Mouse (Mus musculus) thymus, postnatal 0 days (tissue): ENCODE measurements around the gene E2f4. TPM values are rescaled to one million over a fixed set of nuclear protein-coding genes. Genes with fewer than 3 reads are reported as not detected.

Source experiments
- DNase-seq: peaks from one replicate; pipeline ENCODE4 v3.0.0-alpha.2; 2015; ENCODE audit warnings: low spot score
- polyA plus RNA-seq: library from polyadenylated mRNA; unstranded; fragments of >200 nt; fragmentation: Nextera tagmentation; extraction: Ambion mirVana; gene quantifications from 2 replicates; pipeline ENCODE4 v1.2.1, GENCODE M21; 2015

The E2f4 gene
- 81.7 and 103 TPM in 2 replicates for polyA plus RNA-seq

DNA sequence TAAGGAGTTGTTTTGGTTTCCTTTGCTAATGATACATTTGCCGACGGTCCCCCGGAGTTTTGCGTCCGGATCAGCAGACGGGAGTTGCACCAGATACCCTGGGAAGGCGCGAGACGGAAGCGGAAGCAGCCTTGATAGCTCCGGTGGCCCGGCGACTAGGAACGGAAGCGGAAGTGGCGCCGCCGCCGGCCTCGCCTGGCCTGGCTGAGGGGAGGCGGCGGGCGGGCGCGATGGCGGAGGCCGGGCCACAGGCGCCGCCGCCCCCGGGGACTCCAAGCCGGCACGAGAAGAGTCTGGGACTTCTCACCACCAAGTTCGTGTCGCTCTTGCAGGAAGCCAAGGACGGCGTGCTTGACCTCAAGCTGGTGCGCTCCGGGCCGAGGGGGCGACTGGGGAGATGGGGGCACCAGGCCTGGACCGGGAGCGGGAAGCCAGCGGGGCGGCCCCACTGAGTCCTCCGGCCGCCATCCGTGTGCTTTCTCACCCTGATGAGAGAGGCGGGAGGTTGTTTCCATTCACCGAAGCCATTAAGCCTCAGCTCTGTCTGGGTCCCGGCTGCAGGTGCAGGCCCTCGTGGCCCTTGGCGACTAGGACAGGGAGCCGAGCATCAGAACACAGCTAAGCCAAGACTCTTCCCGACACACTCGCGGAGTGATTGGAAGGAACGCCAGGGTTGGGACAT is at the start of gene E2f4:
Gene E2f4 (plus strand): TSS at position 153 of the 682 bp plus-strand sequence.
- DNase-seq = peak; percentile 91

DNA sequence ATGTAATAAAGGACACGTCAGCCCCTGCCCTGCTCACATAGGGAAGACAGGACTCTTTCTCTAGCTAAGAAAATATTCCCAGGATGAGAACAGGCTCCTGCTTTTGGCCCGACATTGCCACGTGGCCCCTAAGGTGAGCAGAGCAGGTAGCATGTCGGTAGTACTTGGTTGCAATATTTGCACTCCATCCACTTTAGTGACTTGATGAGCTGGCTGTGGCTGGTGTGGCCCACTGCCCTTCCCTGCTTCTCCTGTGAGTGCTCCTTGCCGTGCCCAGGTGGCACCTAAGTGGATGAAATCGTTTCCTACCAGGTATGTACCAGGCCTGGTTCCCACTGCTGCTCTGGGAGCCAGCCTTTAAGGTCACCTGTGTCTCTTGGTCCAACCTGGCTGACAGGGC is 45.5 kb upstream of the E2f4 start:
- DNase-seq = no peak

DNA sequence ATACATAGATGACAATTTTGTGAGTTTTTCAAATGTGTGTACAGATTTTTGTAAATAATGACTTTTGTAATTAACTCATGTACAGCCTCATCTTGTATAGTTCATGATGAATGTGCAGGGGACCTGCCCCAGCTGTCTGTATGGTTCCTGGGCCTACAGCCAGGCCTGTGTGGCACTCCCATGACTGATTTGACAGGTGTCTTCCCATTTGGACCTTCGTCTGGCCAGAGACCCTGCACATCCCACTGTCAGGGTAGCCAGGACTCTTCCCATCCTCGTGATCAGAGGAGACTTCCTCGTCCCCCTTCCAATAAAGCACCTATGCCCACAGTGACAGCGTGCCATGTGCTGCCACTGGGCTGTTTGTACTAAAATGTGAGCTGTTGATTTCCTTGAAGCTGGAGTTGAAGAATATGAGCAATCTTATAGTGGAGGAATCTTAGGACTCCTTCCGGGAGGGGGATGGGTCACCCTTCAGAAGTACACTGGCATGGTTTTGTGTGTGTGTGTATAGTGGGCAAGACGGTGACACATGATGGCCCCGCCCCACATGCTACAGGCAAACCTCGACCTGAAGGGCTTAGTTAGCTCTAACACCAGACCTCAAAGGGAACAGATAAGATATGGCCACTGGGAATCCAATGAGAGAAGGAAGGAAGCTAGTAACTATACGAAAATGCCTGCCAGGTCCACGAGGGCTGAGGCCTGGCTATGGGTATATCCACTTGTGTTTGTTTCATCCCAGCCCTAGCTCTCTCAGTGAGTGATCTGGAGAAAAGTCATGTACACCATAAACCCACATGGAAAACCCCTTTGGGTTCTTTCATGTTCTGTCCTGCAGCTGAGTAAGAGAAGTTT is 44.6 kb upstream of the E2f4 start:
- no peak for DNase-seq

DNA sequence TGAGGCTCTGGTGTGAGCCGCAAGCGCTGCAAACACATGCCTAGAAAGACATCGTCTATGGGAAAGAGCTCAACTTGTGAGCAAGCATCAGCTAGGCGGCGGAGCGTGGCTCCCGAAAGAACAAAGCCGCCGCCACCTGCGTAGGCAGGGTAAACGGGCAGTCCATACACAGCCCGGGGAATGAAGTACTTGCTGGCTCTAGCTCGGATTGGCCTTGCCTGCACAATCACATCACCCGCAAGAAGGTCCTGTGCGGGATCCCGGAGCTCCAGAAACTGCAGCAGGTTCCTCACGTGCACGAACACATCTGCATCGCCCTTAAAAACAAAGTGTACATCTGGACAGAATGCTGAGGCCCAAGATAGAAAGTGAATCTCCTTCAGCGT is 43.7 kb upstream of the E2f4 start:
- DNase-seq = no peak

DNA sequence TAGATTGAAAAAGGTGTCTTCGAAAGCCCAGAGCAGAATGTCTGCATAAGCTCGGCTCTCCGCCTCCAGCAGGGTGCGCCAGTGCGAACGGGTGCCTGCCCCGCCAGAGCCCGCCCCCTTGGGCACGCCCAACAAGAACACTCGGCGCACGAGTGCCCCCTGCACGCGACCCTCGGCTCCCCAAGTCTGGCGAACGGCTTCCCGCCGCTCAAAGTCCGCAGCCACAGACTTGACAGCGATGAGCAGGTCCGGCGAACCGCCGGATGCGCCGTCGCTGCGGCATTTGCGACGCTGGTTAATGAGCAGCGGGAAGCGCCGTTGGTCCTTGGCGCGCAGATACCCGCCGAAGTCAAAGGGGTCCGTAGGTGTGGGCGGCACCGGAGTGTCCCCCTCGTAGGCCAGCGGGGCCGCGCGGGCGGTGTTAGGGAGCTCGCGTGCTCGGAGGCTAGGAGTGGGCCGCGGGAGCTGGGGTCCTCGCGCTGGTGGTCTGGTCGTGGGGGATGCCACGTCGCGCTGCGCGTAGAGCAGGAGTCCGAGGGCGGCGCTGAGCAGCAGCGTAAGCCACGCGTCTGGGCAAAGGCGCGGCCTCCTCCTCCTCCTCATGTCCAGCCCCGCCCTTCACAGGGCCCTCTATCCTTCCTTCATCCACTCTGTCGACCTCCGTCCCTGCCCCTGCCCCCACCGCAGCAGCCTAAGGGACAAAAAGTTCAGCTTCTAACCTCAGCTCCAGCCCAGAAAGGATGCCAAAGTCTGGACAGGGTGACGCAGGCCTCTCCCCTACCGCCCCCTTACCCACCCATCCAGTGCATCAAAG is 43.1 kb upstream of the E2f4 start:
- DNase-seq = peak; percentile 91

DNA sequence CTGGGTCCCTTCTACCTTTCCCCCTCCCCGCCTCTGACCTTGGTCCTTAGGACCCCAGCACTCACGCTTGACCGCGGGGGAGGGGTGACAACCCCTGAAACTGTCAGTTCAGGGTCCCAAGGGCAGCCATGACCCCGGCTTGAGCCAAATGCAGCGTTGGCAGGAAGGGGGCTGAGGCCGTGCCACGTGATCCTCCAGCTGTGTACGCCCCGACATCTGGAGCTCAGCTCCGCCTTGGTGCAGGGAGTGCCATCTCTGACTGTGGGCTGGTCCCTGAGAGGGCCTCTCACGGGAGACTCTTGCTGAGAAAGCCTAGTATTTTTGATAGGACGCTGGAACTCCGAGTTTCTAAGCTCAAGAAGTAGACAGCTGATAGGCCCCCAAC is 42.5 kb upstream of the E2f4 start, which contains the start of gene B3gnt9:
Gene B3gnt9 (minus strand): TSS at position 188 of the 385 bp plus-strand sequence.
- DNase-seq = peak; percentile 85

DNA sequence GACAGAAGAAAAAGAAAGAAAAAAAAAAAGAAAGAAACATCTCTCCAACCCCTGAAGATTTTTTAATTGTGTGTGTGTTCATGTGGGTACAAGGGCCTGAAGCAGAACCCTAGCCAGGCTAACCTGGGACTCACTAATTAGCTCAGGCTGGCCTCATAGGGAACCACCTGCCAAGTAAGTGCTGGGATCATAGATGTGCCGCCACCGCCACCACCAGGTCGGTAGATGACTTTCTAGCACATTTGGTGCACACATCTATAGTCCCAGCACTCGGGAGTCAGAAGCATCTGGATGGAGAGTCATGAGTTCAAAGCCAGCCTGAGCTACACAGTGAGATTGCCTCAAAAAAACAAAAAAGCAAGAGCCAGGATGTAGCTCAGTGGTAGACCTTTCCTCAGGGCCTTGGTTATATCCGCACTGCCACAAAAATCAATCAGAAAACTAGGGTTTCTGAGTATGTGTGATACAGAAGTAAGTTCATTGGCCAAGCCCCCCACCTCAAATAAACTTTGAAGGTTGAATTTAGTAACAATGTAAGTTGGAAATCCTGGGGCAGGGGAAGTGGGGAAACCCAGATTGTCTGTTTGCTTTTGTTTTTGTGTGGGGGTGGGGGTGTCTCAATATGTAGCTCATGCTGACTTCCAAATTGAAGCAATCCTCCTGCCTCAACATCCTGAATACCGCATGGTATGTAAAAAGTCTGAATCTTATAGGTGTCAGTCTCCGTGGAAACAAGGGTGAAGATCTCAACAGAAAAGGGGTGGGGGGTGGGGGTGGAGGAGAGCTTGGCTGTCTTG is 39.9 kb upstream of the E2f4 start:
- no peak for DNase-seq

DNA sequence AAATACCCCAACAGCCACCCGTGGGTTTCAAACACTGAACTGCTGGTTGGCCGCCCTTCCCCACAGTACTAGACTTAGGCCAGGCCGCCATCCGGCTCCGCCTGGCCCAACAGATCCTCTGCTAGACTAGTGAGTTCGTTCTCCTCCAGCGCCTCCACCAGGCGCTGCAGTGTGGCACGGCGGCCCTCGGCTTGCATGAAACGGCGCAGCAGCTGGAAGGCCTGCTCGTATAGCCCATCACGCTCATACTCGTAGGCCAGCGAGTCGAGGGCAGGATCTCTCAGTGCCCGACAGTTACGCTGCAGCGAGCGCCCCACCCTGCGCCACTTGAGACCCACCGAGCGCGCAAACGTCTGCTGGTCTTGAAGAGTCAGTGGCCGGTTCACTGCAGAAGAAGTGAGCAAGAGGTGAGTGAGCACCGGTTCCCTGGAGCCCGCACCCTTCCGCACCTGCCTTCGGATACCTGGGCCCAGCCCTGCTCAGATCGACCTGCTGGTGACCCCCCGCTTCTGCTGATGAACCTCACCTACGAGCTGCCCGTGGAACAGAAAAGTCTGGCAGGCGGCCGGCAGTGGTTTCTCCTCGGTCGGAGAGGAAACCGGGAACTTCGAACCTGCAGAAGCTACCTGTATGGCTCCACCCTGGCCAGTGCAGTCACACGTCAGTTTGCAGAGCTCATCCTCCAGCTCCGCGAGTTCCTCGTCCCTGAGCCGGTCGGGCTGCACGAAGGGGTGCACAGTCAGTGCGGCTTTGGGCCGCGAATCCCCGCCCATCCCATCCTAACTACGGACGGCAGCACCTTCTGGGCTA is 38.3 kb upstream of the E2f4 start:
- peak; percentile 6 for DNase-seq

DNA sequence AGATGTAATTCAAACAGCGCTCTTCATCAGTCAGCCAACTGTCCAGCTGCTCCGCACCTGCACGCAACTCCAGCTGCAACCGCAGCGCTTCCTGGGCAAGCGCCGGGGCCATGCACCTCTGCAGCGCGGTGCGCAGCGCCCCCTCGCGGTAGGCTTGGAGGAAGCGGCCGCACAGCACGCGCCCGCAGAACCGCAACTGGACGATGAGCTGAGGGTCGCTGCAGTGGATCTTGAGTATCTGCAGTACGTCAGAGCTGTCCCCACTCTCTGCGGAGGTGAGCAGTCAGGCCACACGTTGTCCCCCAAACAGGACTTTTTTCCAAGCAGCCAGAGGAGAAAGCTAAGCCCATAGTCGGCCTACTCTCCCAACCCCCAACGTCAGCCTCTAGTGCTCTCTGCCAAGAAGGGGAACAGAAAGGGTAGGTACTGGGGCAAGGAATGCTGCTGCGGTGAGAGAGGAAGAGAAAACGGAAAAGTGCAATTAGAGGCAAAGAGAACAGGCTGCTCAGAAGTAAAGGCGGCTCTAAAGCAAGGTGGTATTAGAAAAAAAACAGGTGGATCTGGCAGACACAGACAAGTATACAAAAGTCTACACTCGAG is 37.6 kb upstream of the E2f4 start:
- DNase-seq = peak; percentile 88

DNA sequence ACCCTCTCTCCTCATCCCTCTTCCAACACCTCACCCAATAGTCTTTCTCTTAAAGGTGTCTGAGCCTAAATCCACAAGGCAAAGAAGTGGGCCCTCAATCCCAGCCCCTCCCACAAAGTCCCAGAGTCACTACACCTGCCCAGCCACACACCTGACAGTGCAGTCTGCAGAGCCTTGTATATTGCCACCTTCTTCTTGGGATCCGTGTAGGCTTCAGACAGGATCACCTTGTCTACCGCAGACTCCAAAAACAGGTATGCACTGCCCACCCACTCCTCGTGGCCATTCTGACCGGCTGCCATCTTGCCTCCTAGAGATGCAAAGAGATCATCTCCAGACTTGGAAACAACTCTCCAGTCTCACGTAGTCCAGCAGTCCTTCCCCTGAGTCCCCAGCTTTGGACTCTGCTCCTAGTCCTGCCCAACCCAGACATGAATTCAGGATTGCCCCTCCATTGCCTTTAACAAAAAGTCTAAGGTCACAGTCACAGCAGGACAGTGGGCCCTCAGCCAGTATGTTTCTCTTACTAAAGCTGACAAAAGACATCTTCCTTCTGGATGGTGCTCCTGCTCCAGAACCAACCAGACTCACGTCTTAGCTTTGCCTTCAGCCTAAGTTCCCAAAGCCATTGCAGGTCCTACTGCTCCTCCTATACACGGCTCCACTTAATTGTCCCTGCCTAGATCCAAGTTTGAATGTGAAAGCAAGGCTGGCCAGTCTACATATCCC is 36.9 kb upstream of the E2f4 start:
- DNase-seq = no peak

DNA sequence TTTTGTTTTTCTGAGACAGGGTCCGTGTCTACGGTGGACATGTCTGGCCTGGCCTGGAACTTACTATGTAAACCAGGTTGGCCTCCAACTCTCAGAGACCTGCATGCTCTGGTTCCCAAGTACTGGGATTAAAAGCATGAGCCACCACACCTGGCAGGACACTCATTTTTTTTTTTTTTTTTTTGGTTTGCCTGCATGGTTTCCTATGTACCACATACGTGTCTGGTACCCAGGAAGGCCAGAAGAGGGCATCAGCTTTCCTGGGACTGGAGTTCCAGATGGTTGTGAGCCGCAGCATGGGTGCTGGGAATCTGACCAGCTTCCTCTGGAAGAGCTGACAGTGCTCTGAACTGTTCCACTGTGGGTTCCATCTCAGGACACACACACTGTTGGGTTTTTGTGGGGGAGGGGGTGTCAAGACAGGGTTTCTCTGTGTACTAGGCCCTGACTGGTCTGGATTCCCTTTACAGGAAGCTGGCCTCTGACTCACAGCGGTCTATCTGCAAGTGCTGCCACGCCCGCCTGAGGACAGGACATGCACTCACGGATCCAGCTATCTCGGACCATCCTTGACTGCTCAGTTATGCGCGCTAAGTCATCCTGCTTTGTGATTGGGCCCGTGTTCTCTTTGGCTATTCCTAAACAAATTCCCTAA is 36.0 kb upstream of the E2f4 start:
- DNase-seq = no peak

DNA sequence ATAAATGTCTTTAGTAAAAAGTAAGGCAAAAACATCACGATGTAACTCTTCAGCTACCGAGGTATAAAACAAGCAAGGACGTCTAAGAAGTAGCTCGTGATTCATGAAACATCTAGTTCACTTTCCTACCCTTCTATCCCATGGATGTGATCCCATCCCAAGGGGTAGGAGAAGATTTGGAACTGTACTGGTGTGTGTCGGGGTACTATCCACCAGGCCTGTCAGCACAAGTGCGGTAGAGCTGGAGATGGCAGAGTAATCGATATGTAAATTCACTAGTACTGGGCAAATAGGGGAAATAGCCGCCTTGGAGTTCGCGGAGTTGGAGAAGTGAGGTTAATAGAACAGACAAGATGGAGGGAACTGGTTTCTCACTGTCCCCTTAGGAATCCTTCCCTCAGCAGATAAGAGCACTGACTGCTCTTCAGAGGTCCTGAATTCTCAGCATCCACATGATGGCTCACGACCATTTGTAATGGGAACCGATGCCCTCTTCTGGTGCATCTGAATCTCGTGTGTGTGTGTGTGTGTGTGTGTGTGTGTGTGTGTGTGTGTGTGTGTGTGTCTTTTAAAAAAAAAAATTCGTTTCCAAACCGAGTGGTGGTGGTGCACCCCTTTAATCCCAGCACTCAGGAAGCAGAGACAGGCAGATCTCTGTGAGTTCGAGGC is 34.1 kb upstream of the E2f4 start:
- no peak for DNase-seq

DNA sequence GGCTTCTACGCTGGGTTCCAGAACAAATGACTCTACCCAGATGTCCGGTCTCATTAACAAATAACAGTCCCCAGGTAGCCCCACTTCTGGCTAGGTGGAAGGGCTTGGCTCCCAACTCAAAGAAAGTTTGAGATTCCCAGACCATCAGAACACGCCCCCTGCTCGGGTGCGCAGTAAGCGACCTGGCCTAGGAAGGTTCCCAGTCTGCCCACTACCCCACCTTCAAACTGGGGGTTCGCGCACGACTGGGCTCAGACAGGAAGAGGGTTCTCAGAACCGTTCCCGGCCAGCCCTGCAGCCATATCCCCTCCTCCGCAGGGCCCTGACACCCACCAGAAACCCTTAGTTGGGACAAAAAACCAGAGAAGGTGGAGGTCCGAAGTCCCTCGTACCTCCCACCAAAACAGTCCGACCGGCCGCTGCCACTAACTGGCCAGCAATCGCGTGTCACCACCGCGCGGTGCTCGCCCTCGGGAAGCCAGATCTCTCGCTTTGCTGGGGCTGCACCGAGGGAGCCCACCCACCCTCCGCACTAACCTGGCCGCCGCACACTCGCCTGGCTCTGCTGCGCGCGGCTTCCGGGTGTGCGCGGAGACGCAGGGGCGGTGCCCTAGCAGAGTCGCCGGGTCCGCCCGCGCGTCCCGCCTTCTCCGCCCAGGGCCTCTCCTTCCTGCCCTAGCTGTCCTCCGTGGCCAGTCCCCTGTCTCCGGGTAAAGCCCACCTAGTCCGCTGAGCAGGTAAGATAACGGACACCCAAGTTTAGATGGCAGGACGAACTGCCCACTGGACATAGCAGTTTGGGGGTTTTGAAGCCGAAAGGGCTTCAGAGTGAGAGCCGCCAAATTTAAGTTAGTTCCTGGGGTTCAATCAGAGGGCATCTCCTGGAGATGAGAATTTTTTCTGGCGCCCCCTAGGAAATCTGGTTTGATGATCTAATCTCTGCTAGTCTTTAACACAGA is 33.2 kb upstream of the E2f4 start, which contains the start of the genes Tradd and Fbxl8:
Gene Tradd (minus strand): TSS at position 586 of the 959 bp plus-strand sequence.
Gene Fbxl8 (plus strand): TSS at position 625 of the 959 bp plus-strand sequence.
- DNase-seq = peak; percentile 74

DNA sequence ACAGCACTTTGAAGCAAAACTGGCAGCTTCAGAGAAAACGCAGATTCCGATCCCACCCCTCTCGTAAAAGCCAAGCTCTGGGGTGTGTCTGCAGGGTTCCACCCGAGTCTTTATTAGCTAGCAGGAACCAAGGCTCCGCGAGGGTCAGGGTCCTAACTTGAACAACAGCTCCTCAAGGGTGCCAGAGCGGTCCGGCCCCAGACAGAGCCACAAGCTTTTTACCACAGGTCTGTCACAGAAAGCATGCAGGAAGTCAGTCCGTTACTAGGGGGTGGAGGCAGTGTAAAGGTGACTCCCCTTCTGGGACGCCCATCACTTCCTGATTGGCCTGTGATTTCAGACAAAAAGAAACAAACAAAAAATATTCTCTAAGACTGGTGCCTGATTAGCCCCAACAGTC is 32.3 kb upstream of the E2f4 start:
- peak; percentile 64 for DNase-seq

DNA sequence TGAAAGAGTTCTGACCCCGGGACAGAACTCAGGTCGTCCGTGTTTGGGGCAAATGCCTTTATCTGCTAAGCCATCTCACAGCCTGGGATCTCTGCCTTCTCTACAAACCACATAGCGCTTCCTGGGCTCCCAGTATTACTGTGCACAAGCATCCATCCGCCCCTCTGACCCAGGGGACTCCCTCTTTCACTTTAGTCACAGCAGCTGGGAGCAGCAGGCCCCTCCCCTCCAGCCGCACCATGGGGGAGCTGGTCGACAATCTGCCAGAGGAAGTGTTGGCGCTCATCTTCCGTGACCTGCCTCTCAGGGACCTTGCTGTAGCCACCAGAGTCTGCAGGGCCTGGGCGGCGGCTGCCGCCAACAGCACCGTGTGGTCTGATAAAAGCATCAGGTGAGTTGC is 30.7 kb upstream of the E2f4 start:
- DNase-seq = peak; percentile 41

DNA sequence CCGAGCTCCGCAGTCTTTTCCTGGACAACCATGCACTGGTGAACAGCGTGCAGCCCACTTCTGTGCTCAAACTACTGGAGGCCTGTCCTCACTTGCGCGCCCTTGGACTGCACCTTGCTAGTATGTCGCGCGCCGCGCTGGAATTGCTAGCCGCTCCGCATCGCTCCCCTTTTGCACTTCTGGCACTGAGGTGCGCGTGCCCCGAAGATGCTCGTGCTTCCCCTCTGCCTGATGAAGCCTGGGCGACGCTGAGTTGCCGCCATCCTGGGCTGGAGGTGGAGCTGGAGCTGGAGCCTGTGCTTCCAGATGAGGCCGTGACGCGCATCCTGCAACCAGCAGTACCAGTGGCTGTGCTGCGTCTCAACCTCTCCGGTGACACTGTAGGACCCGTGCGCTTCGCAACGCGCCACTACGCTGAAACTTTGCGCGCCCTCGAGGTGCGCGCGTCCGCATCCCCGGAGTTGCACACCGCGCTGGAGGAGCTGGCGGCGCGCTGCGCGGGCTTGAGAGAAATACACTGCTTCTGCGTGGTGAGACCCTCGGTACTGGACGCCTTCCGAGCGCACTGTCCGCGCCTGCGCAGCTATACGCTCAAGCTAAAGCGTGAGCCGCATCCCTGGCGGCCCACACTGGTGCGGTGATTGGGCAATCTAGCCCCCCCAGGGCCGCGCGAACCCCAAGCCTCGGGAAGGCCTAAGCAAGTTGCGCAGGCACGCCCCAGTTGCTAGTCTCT is 29.0 kb upstream of the E2f4 start:
- no peak for DNase-seq
